Mouse (Mus musculus): Measurements from ENCODE around the gene Gm28551.
"Not testable (repeated sequence)": the region's sequence is repeated elsewhere in the genome, so short reads cannot be mapped to it uniquely, and the experiment has no call there.

The Gm28551 gene

DNA sequence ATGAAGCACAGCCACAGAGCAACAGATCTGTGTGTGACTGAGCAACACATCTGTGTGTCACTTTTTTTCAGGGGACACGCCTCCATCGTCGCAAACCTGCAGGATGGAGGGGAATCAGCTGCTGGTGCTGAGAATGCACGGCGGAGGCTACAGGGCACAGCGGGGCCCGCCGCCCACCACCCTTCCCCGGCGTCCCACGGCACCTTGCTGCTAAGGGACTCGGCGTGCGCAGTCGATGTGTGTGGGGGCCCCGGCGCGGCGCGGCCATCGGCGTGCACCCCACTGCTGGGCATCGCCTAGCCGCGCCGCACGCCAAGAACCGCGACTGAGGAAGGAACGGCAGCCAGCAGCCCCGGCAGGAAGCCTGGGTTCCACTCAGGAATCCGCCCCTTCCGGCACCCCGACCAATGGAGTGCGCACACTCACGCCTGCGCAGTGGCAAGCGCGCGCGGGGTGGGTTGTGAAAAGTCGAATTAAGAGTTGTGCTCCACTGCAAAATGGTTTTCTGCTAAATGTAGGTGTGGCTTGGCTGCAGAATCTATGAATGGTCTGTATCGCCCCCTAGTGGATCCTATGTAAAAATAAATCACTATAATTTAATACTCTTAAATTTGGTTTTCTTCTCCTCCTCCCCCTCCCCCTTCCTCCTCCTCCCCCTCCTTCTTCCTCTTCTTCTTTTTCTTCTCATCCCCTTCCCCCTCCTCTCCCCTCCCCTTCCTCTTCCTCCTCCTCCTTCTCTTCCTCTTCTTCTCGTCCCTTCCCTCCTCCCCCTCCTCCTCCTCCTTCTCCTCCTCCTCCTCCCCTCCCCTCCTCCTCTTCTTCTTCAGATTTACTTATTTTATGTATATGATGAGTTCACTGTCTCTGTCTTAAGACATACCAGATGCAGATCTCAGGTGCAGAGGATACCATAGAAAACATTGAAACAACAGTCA is at the start of gene Gm28551, which contains the start of the genes Asdurf and Asnsd1:
TSS of gene Gm28551 (minus strand) at position 341 of the 935 bp plus-strand sequence.
TSS of gene Asdurf (minus strand) at position 293 of the 935 bp plus-strand sequence.
TSS of gene Asnsd1 (minus strand) at position 426 of the 935 bp plus-strand sequence.
- peak; percentile 94 for DNase-seq (ENCODE audit: low read depth, low spot score)

DNA sequence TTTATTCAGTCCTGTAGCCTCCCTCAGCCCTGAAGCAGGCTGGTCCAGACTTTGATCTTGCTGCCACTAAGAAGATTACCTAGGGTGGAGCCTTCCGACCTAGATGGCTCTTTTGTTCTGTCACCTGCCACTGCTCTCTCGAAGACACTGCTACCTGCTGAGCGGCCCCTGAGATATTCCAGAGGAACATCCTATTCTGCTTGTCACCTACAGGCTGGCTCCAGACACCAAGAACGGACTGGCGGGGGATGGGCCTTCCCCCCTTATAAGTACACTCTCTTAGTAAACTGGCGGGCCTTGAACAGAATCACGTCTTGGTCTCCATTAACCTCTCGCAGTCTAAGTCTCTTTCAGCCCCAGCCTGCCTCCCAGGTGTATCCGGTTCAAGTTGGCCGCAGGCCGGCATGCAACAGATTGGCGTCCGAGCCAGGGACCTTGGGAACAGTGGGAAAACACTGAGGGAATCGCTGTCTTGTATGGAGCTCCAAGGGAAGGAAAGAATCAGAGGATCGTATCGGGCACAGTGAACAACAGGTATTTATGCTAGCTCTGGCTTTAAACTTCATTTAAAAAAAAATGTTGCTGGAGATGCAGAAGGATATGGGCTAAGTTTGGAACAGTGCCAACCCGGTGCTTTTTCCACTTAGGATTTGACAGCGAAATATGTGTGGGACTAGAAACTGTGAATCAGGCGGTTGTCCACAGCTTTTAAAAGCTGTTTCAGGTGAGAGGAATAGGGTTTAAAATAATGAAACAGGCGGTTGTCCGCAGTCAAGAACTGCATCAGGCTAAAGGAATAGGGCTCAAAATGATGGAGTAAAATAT is 41.7 kb upstream of the Gm28551 start:
- DNase-seq (ENCODE audit: low read depth, low spot score): not testable (repeated sequence)

DNA sequence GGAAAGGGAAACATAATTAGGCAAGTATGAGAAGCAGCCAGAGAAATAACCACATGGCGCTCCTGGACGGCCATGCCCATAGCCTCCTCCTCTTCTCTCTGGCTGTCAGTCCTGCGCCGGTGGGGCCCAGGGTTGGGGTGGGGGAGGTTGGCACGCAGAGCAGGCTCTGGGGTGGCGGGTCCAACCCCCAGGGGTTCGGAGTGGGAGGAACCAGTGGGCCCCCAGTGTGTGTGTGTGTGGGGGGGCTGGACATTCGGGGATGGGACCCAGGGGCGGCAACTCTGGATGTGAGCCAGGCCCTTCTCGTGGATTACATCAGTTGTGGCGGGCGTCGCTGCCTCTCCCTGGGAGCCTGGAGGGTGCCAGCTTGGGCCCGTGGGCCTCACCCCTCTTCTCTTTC is 36.3 kb upstream of the Gm28551 start:
- no peak for DNase-seq (ENCODE audit: low read depth, low spot score)

DNA sequence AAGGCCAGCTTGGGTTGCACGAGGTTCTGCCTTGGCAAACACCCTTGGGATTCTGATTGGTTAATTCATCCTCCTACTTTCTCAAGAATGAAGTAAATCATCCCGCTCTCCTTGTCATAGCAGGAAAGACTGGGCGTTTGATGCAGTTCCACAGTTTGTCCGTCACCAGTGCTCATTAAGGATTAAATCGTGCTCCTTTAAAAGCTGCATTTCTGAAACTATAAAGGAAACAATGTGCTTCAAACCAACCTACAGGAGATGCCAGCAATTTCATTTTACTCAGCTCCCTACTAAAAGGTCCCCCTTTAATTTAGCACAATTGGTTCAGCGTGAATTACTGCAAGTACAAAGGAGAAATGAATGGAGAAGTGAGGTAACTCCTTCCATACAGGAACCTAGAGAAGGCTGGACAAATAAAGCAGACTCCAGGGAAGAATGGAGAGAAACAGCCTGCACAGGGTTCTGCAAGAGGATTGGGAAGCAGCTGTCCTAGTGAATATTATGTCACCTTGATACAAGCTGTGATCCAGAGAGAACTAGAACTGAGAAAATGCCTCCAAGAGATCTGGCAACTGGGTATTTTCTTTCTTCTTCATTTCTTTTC is 31.7 kb upstream of the Gm28551 start:
- DNase-seq (ENCODE audit: low read depth, low spot score): no peak

DNA sequence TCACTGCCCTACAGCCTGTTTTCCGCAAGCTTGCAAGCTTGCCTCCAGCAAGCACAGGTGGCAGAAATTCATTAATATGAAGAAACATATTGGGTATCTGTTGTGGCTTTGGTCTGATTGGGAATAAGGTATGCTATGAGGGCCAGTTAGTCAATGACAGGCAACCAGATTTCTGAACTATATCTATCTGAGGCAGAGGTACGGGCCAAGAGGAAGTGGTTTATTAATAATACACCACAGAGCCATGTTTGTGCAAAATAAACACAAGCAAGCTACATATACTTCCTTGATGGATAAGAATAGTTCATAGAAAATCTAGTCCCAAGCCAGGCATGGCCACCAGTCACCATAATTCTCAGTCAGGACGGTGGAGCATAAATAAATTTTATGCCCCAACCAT is 25.3 kb upstream of the Gm28551 start:
- no peak for DNase-seq (ENCODE audit: low read depth, low spot score)

DNA sequence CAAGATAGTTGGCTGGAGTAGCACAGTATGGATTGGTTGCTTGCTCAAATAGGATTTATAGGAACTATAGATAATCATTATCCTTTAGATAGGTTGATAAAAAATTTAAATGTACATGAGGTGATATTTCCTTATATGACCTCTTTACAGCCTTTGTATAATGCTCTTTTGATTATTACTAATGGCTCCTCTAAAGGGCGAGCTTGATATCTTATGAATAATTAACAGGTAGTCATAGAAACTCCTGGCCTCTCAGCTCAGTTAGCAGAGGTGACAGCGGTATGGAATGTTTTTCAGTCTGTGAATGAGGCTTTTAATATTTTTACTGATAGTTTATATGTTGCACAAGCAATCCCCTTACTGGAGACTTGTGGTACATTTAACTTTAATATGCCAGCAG is 23.5 kb upstream of the Gm28551 start:
- not testable (repeated sequence) for DNase-seq (ENCODE audit: low read depth, low spot score)

DNA sequence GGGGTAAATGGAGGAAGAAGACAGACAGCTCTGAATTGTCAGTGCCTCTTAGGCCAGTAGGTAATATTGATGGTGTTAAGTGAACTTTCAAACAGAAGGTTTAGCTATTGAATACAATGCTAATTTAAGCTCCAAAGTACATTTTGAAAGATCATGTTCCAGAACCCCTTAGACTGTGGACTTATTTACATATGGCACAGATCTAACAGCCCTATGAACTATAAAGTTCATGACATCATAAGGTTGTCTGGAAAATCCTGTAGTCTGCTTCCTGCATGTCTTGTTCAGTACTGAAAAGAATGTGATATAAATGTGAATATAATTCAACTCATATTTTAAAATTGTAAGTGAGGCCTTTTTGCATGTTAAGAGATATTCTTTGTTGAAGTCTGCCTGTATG is 6.5 kb upstream of the Gm28551 start:
- DNase-seq (ENCODE audit: low read depth, low spot score): no peak

DNA sequence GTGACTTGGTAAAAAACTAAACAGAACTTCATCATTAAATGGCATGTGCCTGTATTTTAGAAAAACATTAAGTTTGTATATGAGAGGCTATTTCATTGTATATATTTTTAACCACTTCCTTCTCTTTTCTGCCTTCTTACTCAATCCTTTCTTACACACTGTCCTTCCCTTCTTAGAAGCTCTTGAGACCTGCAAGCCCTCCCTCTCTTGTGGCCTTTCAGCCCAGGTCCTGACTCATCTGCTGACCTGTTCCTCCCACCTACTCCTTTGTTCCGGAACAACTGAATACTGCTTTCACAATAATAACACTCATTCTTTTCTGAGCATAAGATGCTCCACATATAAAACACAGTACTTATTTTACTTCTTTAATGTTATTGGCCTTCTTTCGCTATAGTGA is 11.4 kb downstream of the Gm28551 start:
- no peak for DNase-seq (ENCODE audit: low read depth, low spot score)

DNA sequence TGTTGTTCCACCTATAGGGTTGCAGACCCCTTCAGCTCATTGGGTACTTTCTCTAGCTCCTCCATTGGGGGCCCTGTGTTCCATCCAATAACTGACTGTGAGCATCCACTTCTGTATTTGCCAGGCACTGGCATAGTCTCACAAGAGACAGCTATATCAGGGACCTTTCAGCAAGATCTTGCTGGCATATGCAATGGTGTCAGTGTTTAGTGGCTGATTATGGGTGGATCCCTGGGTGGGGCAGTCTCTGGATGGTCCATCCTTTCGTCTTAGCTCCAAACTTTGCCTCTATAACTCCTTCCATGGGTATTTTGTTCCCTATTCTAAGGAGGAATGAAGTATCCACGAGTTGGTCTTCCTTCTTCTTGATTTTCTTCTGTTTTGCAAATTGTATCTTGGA is 15.1 kb downstream of the Gm28551 start:
- not testable (repeated sequence) for DNase-seq (ENCODE audit: low read depth, low spot score)

DNA sequence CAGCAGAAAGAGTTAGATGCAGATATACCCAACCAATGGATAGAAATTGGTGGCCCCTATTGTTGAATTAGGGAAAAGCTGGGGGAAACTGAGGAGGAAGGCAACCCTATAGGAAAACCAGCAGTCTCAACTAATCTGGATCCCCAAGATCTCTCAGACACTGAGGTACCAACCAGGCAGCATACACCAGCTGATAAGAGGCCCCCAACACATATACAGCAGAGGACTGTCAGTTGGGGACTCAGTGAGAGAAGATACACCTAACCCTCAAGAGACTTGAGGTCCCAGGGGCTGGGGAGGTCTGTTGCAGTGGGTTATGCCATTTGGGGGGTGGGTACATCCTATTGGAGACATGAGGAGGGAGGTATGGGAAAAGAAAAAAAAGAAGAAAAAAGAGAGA is 17.0 kb downstream of the Gm28551 start:
- DNase-seq (ENCODE audit: low read depth, low spot score): no peak

DNA sequence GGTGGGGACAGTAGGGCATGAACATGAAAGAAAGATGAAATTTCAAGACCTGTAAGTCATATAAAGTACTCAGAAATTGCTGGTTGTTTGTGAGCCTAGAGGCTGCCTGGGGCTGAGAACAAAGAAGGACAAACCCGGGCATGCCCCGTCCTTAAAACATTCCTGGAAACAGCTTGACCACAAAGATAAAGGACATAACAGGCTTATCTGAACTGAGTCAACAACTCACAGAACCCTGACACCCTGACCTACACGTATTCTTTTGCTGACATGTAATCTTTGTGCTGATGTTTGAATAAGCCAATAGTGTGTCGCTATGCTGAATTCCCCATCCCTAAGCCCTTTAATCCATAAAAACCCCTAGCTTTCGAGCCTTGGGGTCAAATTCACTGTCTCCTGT is 18.9 kb downstream of the Gm28551 start:
- DNase-seq (ENCODE audit: low read depth, low spot score): not testable (repeated sequence)

DNA sequence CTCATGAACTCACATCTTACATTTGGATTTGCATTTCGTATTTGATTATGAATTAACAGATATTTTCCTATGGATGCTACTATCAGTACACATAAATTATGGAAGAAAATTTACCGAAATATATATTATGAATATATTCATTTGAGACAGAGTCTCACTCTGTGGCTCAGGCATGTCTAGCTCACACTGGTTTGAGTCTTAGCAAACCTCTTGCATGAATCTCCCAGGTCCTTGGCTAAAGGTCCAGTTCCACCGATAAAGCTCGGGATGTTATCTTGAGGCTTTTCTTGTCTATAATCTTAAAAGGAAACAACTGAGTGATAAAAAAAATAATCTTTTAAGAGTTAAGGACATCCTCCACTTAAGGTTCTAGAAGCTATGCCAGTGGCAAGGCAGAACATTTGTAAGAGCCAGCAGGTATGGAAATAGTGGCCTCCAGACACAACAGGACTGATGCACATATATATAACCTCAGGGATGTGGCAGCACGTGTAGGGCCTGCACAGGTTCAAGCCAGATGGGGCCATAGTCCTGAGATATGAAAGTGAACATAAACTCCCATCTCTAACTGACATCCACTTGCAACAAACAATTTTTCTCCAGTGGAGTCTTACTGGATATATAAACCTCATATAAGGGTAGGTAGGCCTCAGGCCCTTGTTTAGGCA is 27.5 kb downstream of the Gm28551 start:
- no peak for DNase-seq (ENCODE audit: low read depth, low spot score)

DNA sequence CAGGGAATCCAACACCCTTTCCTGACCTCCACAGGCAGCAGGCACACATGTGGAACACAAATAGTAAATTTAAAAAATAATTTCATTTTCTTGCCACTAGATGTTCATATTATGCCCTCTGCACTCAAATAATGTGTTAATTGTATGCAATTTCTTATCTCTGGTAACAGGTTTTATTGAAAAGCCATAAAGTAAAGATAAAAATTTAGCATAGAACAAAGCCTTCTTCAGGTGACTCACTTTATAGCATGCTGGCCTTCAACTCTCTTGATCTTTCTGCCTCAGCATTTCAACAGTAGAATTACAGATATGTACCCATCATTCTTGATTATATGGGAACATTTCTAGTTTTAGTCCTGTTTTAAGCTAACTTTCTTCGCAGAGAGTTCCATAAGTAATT is 28.2 kb downstream of the Gm28551 start:
- no peak for DNase-seq (ENCODE audit: low read depth, low spot score)

DNA sequence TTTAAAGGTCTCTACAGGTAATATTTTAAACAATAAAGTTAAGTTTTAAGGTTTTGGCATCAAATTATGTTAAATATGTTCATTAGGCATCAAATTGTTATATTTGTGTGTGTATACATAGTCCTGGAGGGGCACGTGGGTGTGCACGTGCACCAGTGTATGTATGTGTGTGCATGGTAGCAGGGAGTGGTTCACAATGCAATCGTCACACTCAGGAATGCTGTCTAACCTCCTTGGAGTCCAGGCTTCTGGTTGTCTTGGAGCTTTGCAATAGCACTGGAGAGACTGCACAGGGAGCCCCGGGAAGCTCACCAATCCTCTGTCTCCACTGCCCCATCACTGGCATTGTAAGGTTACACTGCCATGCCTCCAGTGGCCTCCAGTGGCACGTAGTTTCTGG is 29.2 kb downstream of the Gm28551 start:
- DNase-seq (ENCODE audit: low read depth, low spot score): no peak

DNA sequence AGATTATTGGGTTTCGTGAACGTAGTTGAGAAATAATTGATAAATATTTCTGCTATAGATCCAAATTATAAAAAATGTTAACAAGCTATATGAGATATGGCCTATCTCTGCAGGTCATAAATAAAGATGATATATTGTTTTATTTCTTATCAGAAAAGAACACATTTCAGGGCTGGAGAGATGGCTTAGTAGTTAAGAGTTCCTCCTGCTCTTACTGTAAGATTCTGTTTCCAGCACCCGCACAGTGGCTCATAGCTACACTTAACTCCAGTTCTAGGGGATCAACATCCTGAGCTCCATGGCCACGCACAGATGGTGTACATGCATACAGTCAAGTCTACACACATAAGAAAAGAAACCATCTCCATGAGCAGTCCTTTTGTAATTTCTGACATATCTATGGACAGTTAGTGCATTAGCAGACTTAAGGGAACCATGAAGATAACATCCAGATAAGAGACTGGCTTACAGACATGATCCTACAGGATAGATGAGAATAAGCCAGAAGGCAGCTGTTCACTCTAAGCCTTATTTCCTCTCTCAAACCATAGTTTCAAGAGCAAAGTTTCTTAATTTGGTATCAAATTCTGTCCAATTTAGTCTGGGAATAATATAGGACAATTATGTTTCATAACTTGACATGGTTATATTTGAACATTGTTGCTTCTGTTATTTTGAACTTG is 30.7 kb downstream of the Gm28551 start:
- DNase-seq (ENCODE audit: low read depth, low spot score): no peak

DNA sequence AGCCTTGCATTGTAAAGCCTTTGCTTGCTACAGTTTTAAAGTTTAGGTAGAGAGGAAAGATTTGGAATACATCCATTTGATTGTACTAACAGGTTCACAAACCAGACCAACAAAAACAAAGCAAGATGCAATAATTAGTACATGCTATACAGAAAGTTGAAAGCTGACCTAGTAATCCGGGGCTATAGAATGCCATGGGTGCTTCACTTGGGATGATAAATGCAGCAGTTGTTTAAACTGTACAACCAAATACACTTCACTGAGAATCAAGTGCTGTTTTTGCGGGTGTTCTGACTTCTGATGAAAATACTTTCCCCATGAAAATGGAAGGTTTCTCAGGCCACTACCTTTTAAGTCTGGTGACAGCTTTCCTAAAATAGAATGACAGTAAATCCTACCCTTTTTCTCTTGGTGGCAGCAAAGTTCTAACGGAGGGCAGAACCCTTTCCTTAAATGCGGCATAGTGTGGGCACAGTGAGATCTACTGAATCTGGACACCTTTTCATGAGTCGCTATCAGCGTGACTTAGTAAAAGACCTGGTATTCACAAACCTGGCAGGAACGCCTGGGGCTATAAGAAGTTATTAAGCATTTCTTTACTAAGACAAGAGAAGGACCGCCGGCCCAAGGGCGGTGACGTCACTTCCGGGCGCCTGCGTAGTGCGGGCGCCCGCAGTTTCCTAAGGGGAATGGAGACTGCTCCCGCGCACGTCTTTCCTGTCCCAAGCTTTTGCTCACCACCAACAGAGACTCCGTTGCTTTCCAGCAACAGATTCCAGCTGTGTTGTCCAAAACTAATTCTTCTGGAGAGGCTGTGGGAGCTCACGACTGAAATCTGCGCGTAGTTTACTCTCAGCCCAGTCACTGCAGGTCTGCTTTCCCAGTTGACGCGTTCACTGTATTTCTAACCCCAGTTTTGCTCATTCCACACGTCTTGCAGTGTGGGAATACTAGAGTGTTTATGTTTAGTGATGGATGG is 39.2 kb downstream of the Gm28551 start, which contains the start of gene Osgepl1:
TSS of gene Osgepl1 (plus strand) at position 636 of the 979 bp plus-strand sequence.
- peak; percentile 83 for DNase-seq (ENCODE audit: low read depth, low spot score)

DNA sequence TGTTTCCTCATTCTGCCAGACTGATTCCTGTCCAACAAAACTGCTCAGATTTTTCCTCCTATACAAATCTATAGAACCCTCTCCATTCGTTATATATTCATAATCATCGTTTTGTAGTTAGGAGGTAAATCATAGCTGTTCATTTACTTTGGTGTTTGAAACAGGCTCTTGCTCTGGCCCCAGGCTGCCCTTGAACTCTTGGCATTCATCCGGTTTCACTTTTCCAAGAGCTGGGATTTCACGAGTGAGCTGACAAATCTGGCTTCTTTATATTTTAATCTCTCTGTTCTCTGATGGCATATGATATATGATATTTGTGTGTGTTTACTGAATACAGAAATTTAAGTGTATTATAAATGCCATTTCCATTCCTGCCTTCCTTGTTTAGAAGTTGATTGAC is 52.0 kb downstream of the Gm28551 start:
- DNase-seq (ENCODE audit: low read depth, low spot score): no peak

DNA sequence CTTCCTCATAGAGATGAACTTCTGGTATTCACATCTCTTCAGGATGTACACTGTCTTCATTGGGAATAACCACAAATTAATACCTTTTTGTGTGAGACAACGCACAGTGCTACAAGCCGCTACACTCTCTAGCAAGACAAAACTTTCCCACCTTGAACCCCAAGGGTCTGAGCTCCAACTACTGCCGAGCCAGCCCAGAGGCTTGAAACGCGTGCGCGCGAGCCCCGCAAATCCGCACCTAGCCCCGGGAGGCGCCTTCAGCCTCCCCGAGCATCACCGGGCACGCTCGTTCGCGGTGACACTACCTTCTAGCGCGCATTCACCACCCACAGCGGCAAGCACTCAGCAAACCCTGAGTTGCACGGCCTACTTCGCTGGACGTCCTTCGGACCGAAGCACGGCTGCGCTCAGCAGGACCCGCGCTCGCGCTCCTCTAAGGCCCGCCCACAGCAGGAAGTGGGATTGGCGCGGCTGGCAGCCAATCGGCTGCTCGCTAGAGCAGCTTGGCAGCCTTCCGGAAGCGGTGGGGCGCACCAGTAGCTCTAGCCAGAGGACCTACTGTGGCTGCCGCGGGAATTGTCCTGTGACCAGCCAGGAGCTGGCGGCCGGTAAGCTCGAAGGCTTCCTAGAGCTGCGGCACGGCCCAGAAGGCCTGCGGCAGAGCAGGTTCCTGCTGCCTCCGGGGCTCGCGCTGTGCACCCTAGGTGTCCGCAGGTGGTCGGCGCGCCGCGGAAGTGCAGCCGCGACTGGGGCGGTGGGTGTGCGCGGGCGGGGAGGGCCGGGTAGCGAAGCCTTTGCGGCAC is 55.7 kb downstream of the Gm28551 start, which contains the start of the genes Pms1, Ormdl1 and Gm28778:
TSS of gene Pms1 (minus strand) at position 438 of the 803 bp plus-strand sequence.
TSS of gene Ormdl1 (plus strand) at position 515 of the 803 bp plus-strand sequence.
TSS of gene Gm28778 (plus strand) at position 531 of the 803 bp plus-strand sequence.
- peak; percentile 94 for DNase-seq (ENCODE audit: low read depth, low spot score)

All from skeletal muscle tissue, adult 2 months (tissue).